Mouse (Mus musculus) hindbrain, embryonic 11.5 days (tissue): ENCODE data around the gene Bach2. TPM values are rescaled to one million over a fixed set of nuclear protein-coding genes. Genes with fewer than 3 reads are reported as not detected.

ENCODE experiments used
- ATAC-seq: fragments of 200-750 bp; cut with Nextera tagmentation; 2 replicates; pipeline ENCODE4 v1.8.0; 2017; ENCODE audit warnings: mild to moderate bottlenecking, moderate TSS enrichment, moderate library complexity; ENCODE audit not compliant: low FRiP score
- DNase-seq: peaks from one replicate; pipeline ENCODE4 v3.0.0-alpha.2; 2015; ENCODE audit warnings: low spot score
- H3K27ac ChIP-seq: fragments of 300-500 bp; sonication (generic); 2 replicates; pipeline ENCODE4 v1.5.1; 2014; ENCODE audit warnings: mild to moderate bottlenecking, low read depth, low read length
- H3K27me3 ChIP-seq: fragments of 300-500 bp; sonication (generic); 2 replicates; pipeline ENCODE4 v1.6.1; 2014; ENCODE audit warnings: mild to moderate bottlenecking, low read length, moderate library complexity, mixed read lengths; ENCODE audit not compliant: control insufficient read depth, insufficient read depth
- H3K36me3 ChIP-seq: fragments of 300-500 bp; sonication (generic); 2 replicates; pipeline ENCODE4 v1.6.1; 2014; ENCODE audit warnings: mild to moderate bottlenecking, low read length, moderate library complexity, mixed read lengths; ENCODE audit not compliant: control insufficient read depth, insufficient read depth
- H3K4me1 ChIP-seq: fragments of 300-500 bp; sonication (generic); replicated peaks from 2 replicates; pipeline ENCODE4 v1.6.1; 2014; ENCODE audit warnings: low read length, mixed read lengths; ENCODE audit not compliant: control insufficient read depth, insufficient read depth
- H3K4me2 ChIP-seq: fragments of 300-500 bp; sonication (generic); replicated peaks from 2 replicates; pipeline ENCODE4 v1.6.1; 2014; ENCODE audit warnings: mild to moderate bottlenecking, low read depth, low read length
- H3K4me3 ChIP-seq: fragments of 300-500 bp; sonication (generic); 2 replicates; pipeline ENCODE4 v1.5.1; 2014; ENCODE audit warnings: low read depth, low read length
- H3K9ac ChIP-seq: fragments of 300-500 bp; sonication (generic); 2 replicates; pipeline ENCODE4 v1.6.1; 2014; ENCODE audit warnings: low read depth, low read length
- H3K9me3 ChIP-seq: fragments of 300-500 bp; sonication (generic); 2 replicates; pipeline ENCODE4 v1.6.1; 2016; ENCODE audit warnings: low read length; ENCODE audit not compliant: control insufficient read depth
- WGBS: fragments of 180-500 bp; shearing (Covaris S2); extraction: QIAGEN DNeasy Blood & Tissue Kit; methylation state at CpG from one replicate; pipeline ENCODE4 v1.1.7; 2014; 5-methylcytosine and 5-hydroxymethylcytosine counted together
- polyA plus RNA-seq: library from polyadenylated mRNA; unstranded; fragments of >200 nt; fragmentation: Nextera tagmentation; extraction: Ambion mirVana; gene quantifications from 2 replicates; pipeline ENCODE4 v1.2.1, GENCODE M21; 2014

Gene Bach2
- polyA plus RNA-seq, 1 experiment from 2014 or later: 23.9 TPM

- no peak for ATAC-seq
- WGBS: 69% methylated on average over 3 of the region's 3 CpGs
- no peak for DNase-seq
These were observed 364.1 kb downstream of the Bach2 start, which contains the start of gene Gja10 for GRCm38 (mm10) chr4:32602660-32603059. Gja10 (minus strand) TSS chr4:32602760.

GRCm38 (mm10) chr4:32615034-32615881, 376.7 kb downstream of the Bach2 start, which contains the start of gene Casp8ap2:
Casp8ap2 (plus strand) TSS chr4:32615451.
- peak; percentile 99 for DNase-seq
- under 1% methylated on average over 65 of the region's 67 CpGs for WGBS
- no peaks in the 10 kb centered on the region for H3K4me1 ChIP-seq
- peak within 1 kb of the TSS; percentile 73 for H3K4me3 ChIP-seq
- H3K27me3 ChIP-seq: no peaks in the 10 kb centered on the region
- peak within 1 kb of the TSS; percentile 54 for H3K4me2 ChIP-seq
- H3K36me3 ChIP-seq: no peaks in the 10 kb centered on the region
- peak within 1 kb of the TSS; percentile 82 for H3K9ac ChIP-seq
- ATAC-seq: peak; percentile 100
- peak within 1 kb of the TSS; percentile 61 for H3K27ac ChIP-seq
- H3K9me3 ChIP-seq: no peaks in the 10 kb centered on the region

More at GRCm38 (mm10) chr4:32602660-32603059, 364.1 kb downstream of the Bach2 start, which contains the start of gene Gja10:
- Histone ChIP-seq H3K4me1 (no peaks in the 10 kb centered on the region), H3K27ac (no peak within 1 kb of the TSS), H3K27me3 (no peaks in the 10 kb centered on the region), H3K36me3 (no peaks in the 10 kb centered on the region), H3K9ac (no peak within 1 kb of the TSS), H3K4me2 (no peak within 1 kb of the TSS), H3K4me3 (no peak within 1 kb of the TSS), H3K9me3 (no peaks in the 10 kb centered on the region)

- no peaks in the 10 kb centered on the region for H3K4me1 ChIP-seq
- H3K27me3 ChIP-seq: no peaks in the 10 kb centered on the region
- ATAC-seq: no peak
- H3K36me3 ChIP-seq: no peaks in the 10 kb centered on the region
- H3K4me2 ChIP-seq: no peak overlapping the region
- no peak overlapping the region for H3K4me3 ChIP-seq
- DNase-seq: no peak
- no peaks in the 10 kb centered on the region for H3K9me3 ChIP-seq
- H3K27ac ChIP-seq: no peak overlapping the region
- no peak overlapping the region for H3K9ac ChIP-seq
These were observed 383.0 kb downstream of the Bach2 start for GRCm38 (mm10) chr4:32621637-32622036.
